Comparison of ENCODE assay signal across 7 mouse cellular contexts in genomic region chr3:84333400-84334349, GRCm38 (mm10). TPM values are rescaled to one million over a fixed set of nuclear protein-coding genes. Genes with fewer than 3 reads are reported as not detected.
DNase-seq lines count a peak whose midpoint lies in the region; ATAC-seq and TF ChIP-seq lines count a peak whose summit lies in the region.

No protein-coding gene starts in this region.

- peak; percentile 60 for DNase-seq in CD4-positive helper T cell, adult 2 months (ENCODE audit: low read depth, low spot score)
- peak; percentile 39 for DNase-seq in G1E (ENCODE audit: low spot score)
- peak; percentile 74 for DNase-seq in embryo, embryonic 11 days
- DNase-seq in heart, postnatal 4 days, result peak; percentile 77
- peak; percentile 65 to 71 for DNase-seq in layer of hippocampus, postnatal 10 days (ENCODE audit: low spot score in 2 of 2)
- peak; percentile 83 for DNase-seq in lung, postnatal 36 days
- peak; percentile 60 for DNase-seq in right cerebral cortex, postnatal 4 days

- H3K4me1 ChIP-seq in G1E (ENCODE audit: insufficient read depth, low read depth, low read length), result peaks cover 18% of the 10 kb centered on the region

- H3K9me3 ChIP-seq in G1E (replicated peaks), result no peaks in the 10 kb centered on the region

- no peak; the same call in 1 of the 2 replicates for TF ChIP-seq CTCF in G1E (IDR thresholded peaks at IDR 0.05; ENCODE audit: low read depth, low read length)

- no peak for ATAC-seq in G1E (ENCODE audit: extremely low read depth, insufficient number of reproducible peaks, low FRiP score, poor library complexity, severe bottlenecking)

- no peak overlapping the region for H3K4me3 ChIP-seq in G1E (ENCODE audit: low read depth, low read length)

- peaks cover 55% of the 10 kb centered on the region for H3K27me3 ChIP-seq in G1E (ENCODE audit: insufficient read depth, low read length)

- H3K36me3 ChIP-seq in G1E (replicated peaks), result no peaks in the 10 kb centered on the region

RNA-seq across cellular contexts. Expression of gene Trim2, which starts 27.0 kb away (rescaled TPM):
- total RNA-seq in G1E (2014; fragmentation: Nextera tagmentation), result not detected in 2 replicates
- total RNA-seq in G1E (2017), result 0.81 and 0.98 TPM in 2 replicates
- polyA plus RNA-seq in G1E (2012), result not detected in 2 replicates
- total RNA-seq in heart, postnatal 4 days (2021), result 10 to 100 TPM in 1 of 2 experiments, 1 to 10 TPM in 1; 8.9 to 10.1 TPM
- total RNA-seq in layer of hippocampus, postnatal 10 days (2021), result 100 to 1,000 TPM; 267 to 271 TPM

Comparison
In these comparisons a context has a peak if more than half of its experiments do, and no peak if none do; other contexts are left out.
1. RNA of gene Trim2, which starts 27.0 kb away (total RNA-seq): 267 to 271 TPM in layer of hippocampus, postnatal 10 days; 8.9 to 10.1 TPM in heart, postnatal 4 days and 0.81 to 0.98 TPM in G1E; every median in the first group is over 10 times any median in the second.
2. Peak in every context shown above with its lines, with median percentiles within 50 percentile points of each other: DNase-seq.